Mouse (Mus musculus) testis, adult 10 weeks (tissue): ENCODE data around the gene Tmem260. TPM values are rescaled to one million over a fixed set of nuclear protein-coding genes. Genes with fewer than 3 reads are reported as not detected.

ENCODE experiments used
- polyA plus RNA-seq: library from polyadenylated mRNA; stranded (reverse); fragments of 350-450 nt; fragmentation: Illumina TruSeq; extraction: RNeasy Lipid Tissue Mini Kit (QIAGEN cat#74804); gene quantifications from one replicate; pipeline ENCODE4 v1.2.3, GENCODE M21; 2014; ENCODE audit warnings: low read depth, low replicate concordance

Tmem260 gene
- 13.9 TPM for polyA plus RNA-seq

GRCm38 (mm10) chr14:48445984-48446683, at the start of gene Tmem260:
Gene Tmem260 (plus strand): TSS chr14:48446124.

Other genes starting within 250 kb of the Tmem260 start
- 0.13 TPM for gene Otx2, start 227.7 kb downstream of the Tmem260 start, polyA plus RNA-seq